Mouse (Mus musculus) erythroblast, embryonic 14.5 days (primary cell): ENCODE data around the gene Pogk.

Experiments used
- GATA1 ChIP-seq: IDR thresholded peaks from 2 replicates; pipeline ENCODE4 v1.6.1; 2012; ENCODE audit warnings: low read length, inconsistent platforms, mixed read lengths
- TAL1 ChIP-seq: IDR thresholded peaks from 3 replicates; pipeline ENCODE4 v1.6.1; 2012; ENCODE audit warnings: low read length, inconsistent platforms, mixed read lengths

DNA sequence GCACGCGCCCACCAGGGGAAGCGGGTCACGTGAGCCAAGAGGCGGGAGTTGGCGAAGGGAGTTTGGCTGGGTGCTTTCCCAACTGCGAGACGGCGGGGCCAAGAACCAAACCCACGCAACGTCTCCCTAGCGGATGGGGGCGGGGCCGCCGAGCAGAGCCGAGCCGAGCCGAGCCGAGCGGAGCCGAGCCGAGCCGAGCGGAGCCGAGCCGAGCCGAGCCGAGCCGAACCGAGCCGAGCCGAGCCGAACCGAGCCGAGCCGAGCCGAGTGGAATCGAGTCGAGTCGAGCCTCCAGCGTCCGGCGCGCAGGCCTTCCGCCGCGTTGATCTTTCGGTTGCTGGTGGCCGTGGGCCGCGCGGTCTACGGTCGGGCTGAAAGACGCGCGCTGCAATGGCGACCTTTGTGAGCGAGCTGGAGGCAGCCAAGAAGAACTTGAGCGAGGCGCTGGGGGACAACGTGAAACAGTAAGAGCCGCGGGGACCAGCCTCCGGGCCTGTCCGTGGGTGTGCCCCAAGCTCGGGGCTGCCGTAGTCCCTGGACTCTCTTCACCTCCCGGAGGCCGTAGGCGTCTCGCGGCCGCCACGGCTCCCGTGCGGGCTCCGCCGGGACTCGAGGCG, 30.5 kb downstream of the Pogk start, which contains the start of gene Tada1:
- TF ChIP-seq GATA1 (no peak), TAL1 (no peak)
